Mouse (Mus musculus) cerebellum, postnatal 10 days (tissue): ENCODE measurements around the gene Gm10139.
"Not testable (repeated sequence)": the region's sequence is repeated elsewhere in the genome, so short reads cannot be mapped to it uniquely, and the experiment has no call there.

Source experiments
- DNase-seq, 2 experiments: peaks; one replicate each; pipeline ENCODE4 v3.0.0; 2021; ENCODE audit warnings: mixed read lengths in 2 of 2

The Gm10139 gene

DNA sequence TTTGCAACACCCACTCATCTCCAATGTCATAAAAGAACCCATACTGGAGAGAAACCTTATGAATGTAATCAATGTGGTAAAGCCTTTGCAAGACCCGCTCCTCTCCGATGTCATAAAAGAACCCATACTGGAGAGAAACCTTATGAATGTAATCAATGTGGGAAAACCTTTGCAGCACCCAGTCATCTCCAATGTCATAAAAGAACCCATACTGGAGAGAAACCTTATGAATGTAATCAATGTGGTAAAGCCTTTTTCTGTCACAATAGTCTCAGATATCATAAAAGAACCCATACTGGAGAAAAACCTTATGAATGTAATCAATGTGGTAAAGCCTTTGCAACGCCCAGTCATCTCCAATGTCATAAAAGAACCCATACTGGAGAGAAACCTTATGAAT, at the start of gene Gm10139:
Gene Gm10139 (plus strand): TSS at position 301 of the 400 bp plus-strand sequence.
- not testable (repeated sequence) for DNase-seq

DNA sequence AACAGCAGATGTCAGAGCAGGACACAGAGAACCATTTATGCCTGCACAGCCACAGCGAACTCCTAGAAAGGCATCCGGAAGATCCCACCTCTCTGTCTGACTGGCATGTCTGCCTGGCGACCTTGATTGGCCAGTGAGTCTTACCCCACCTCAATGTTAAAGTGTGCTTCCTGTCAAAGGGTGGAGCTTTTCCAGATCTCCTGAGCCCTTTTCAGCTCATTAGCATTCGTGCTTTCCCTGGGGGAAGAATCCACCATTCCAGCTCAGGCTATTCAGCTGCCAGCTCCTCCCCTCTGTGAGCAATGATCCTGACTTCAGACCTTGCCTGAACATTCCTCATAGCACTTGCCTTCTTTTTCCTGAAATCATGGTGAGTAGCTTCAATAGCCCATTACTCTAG, 45.2 kb downstream of the Gm10139 start:
- DNase-seq: not testable (repeated sequence)
